17 mouse cellular contexts compared by ENCODE assay signal in genomic region chr14:11132637-11133474, GRCm38 (mm10). TPM values are rescaled to one million over a fixed set of nuclear protein-coding genes. Genes with fewer than 3 reads are reported as not detected.
DNase-seq lines count a peak whose midpoint lies in the region; ATAC-seq lines count a peak whose summit lies in the region.
"Had no signal": no experiment of that assay in that cellular context is flagged by ENCODE, and none has a peak within 500 bp of the region (broad histone marks: within the 10 kb centered on the region; RNA-seq: fewer than 3 reads in every experiment).

No protein-coding gene starts in this region.

- no peak overlapping the region for H3K9ac ChIP-seq in midbrain, embryonic 15.5 days
- H3K9ac ChIP-seq: midbrain, embryonic 12.5 days had no signal

- peak; percentile 56 for ATAC-seq in cerebellum, adult (ENCODE audit: insufficient number of reproducible peaks, low FRiP score, low TSS enrichment)
- 0 out of 2 replicates have a peak, but pooled peaks have one; percentile 17 for ATAC-seq in midbrain, embryonic 15.5 days (replicated peaks)
- ATAC-seq: intestine, embryonic 16.5 days had no signal

- no peak for DNase-seq in cerebellum, adult 11 months
- DNase-seq in kidney, adult 11 months: peak; percentile 11
- DNase-seq in kidney, adult 18-20 months: no peak
- DNase-seq in midbrain, embryonic 10.5 days (ENCODE audit: low spot score): no peak
- peak; percentile 17 to 42 for DNase-seq in layer of hippocampus, postnatal 14 days (ENCODE audit: low spot score in 2 of 2)
- no peak for DNase-seq in frontal cortex, postnatal 10 days (ENCODE audit: low spot score in 2 of 2)
- DNase-seq: adrenal gland, adult 8-10 months; gastrocnemius, postnatal 36 days; lung, adult 18-20 months; lung, postnatal 4 days; right cerebral cortex, postnatal 14 days; thymus, postnatal 36 days had no signal

- H3K27me3 ChIP-seq in midbrain, embryonic 15.5 days (replicated peaks): no peaks in the 10 kb centered on the region
- no peaks in the 10 kb centered on the region for H3K27me3 ChIP-seq in midbrain, embryonic 10.5 days (ENCODE audit: low read depth, poor library complexity, severe bottlenecking)
- H3K27me3 ChIP-seq: midbrain, embryonic 12.5 days had no signal

- H3K27ac ChIP-seq in midbrain, embryonic 15.5 days: no peak overlapping the region
- no peak overlapping the region for H3K27ac ChIP-seq in midbrain, embryonic 10.5 days (replicated peaks)
- H3K27ac ChIP-seq: heart, embryonic 10.5 days; midbrain, embryonic 12.5 days had no signal

- 88% methylated on average over 6 of the region's 6 CpGs for WGBS in midbrain, embryonic 15.5 days
- WGBS in midbrain, embryonic 10.5 days: 93% methylated on average over 6 of the region's 6 CpGs

- no peaks in the 10 kb centered on the region for H3K4me1 ChIP-seq in midbrain, embryonic 15.5 days
- no peaks in the 10 kb centered on the region for H3K4me1 ChIP-seq in midbrain, embryonic 10.5 days
- H3K4me1 ChIP-seq: heart, embryonic 10.5 days; midbrain, embryonic 12.5 days had no signal

- H3K36me3 ChIP-seq in midbrain, embryonic 15.5 days (replicated peaks): no peaks in the 10 kb centered on the region
- H3K36me3 ChIP-seq in midbrain, embryonic 10.5 days: no peaks in the 10 kb centered on the region
- H3K36me3 ChIP-seq: heart, embryonic 10.5 days; midbrain, embryonic 12.5 days had no signal

- H3K9me3 ChIP-seq in midbrain, embryonic 15.5 days: no peaks in the 10 kb centered on the region
- no peaks in the 10 kb centered on the region for H3K9me3 ChIP-seq in midbrain, embryonic 10.5 days (replicated peaks)
- H3K9me3 ChIP-seq: heart, embryonic 10.5 days; midbrain, embryonic 12.5 days had no signal

- no peak overlapping the region for H3K4me3 ChIP-seq in midbrain, embryonic 15.5 days
- no peak overlapping the region for H3K4me3 ChIP-seq in midbrain, embryonic 10.5 days
- H3K4me3 ChIP-seq: heart, embryonic 10.5 days; midbrain, embryonic 12.5 days had no signal

- no peak overlapping the region for H3K4me2 ChIP-seq in midbrain, embryonic 15.5 days
- H3K4me2 ChIP-seq: midbrain, embryonic 12.5 days had no signal

RNA-seq across cellular contexts. Expression of gene Fhit, which starts 29.0 kb away (rescaled TPM):
- polyA plus RNA-seq in midbrain, embryonic 15.5 days (2015; fragmentation: Nextera tagmentation; extraction: Ambion mirVana): 7.2 and 8.6 TPM in 2 replicates
- polyA plus RNA-seq in midbrain, embryonic 10.5 days (2016; fragmentation: Nextera tagmentation; extraction: Ambion mirVana): 3.4 TPM in 2 replicates
- 1 to 10 TPM; 5.1 to 6.5 TPM for total RNA-seq in layer of hippocampus, postnatal 14 days (2021)

Comparison
In these comparisons a context has a peak if more than half of its experiments do, and no peak if none do; other contexts are left out.
1. DNase-seq: peak in kidney, adult 11 months (single experiment) and layer of hippocampus, postnatal 14 days (2 of 2); none in cerebellum, adult 11 months (single experiment), kidney, adult 18-20 months (single experiment), midbrain, embryonic 10.5 days (single experiment) and frontal cortex, postnatal 10 days (0 of 2).